ENCODE assay signal across 8 mouse cellular contexts in the genomic region with DNA sequence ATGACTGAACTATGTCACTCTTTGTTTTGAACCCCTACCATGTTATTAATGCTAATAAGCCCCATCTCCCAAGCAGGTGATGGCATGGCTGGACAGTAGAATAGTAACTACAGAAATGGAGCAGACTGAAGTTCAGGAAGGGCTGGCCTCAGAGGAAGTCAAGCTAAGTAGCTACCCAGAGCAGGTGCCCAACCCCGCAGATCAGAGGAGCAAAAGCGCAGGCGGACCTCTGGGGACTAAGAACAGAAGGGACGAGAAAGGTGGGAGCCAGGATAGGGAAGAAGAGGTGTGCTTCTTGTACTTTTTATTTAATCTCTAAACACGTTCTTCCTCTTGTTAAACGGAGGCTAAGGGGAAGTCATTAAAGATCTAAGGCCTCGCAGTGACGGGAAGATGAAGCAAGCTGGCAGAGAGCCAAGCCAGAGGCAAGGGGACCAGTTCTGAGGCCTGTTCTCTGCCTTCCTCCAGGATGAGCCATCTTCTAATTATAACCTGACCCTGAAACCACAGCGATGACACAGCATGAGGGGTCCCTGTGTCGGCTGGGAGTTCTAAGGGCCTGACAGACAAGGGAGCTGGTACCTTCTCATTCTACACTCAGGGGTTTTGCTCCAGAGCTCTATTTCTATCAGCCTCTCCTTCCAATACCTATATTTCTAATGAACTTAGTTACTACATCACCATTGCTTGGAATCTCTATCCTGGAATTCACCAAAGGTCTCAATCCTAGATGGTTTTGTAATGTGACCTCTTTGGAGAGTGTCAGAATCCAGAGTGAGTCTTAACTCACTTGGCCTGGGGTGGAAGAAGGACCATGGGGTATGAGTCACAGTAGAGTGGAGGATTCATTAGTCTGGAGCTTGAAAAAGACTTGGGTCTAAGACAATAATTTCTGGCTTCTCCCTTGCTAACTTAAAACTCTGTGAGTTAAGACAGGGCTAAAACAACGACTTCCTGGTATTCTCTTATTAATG.
DNase-seq lines count a peak whose midpoint lies in the region; ATAC-seq and TF ChIP-seq lines count a peak whose summit lies in the region.

No protein-coding gene starts in this region.

- DNase-seq in CD4-positive, CD25-positive, alpha-beta regulatory T cell, adult 2 months (ENCODE audit: low read depth, low spot score), result peak; percentile 2
- peak; percentile 51 for DNase-seq in liver
- DNase-seq in left cerebral cortex, postnatal 36 days (ENCODE audit: low spot score in 2 of 2), result no peak
- DNase-seq in hindbrain, embryonic 14.5 days (ENCODE audit: low spot score), result no peak

- no peak overlapping the region for H3K9ac ChIP-seq in liver, embryonic 12.5 days
- H3K9ac ChIP-seq in hindbrain, embryonic 14.5 days, result no peak overlapping the region

- ATAC-seq in CD4-positive, CD25-positive, alpha-beta regulatory T cell, adult 4 months, result no peak
- no peak for ATAC-seq in liver, embryonic 12.5 days
- ATAC-seq in megakaryocyte progenitor cell, adult 5-6 weeks (replicated peaks; ENCODE audit: poor library complexity), result peak; percentile 95
- ATAC-seq in hindbrain, embryonic 14.5 days (ENCODE audit: low FRiP score), result no peak

- H3K4me1 ChIP-seq in liver, embryonic 12.5 days, result no peaks in the 10 kb centered on the region
- H3K4me1 ChIP-seq in embryonic fibroblast, embryonic 13.5 days (ENCODE audit: control insufficient read depth, insufficient read depth, low read length), result peaks cover 5% of the 10 kb centered on the region; the same call in 1 of the 2 replicates
- H3K4me1 ChIP-seq in hindbrain, embryonic 14.5 days (replicated peaks; ENCODE audit: control insufficient read depth, insufficient read depth, low read length), result no peaks in the 10 kb centered on the region

- WGBS in liver, embryonic 12.5 days (ENCODE audit: insufficient replicate concordance), result 17% methylated on average over 11 of the region's 11 CpGs
- 77% methylated on average over 11 of the region's 11 CpGs for WGBS in hindbrain, embryonic 14.5 days

- intact Hi-C loops in left cerebral cortex, postnatal 36 days (cut with DNase I), result no loop called here

- no peak for TF ChIP-seq POLR2A in embryonic fibroblast, embryonic 13.5 days (IDR thresholded peaks at IDR 0.05; ENCODE audit: low read depth, low read length)

- H3K36me3 ChIP-seq in liver, embryonic 12.5 days, result no peaks in the 10 kb centered on the region
- H3K36me3 ChIP-seq in hindbrain, embryonic 14.5 days (replicated peaks; ENCODE audit: control insufficient read depth, insufficient read depth), result no peaks in the 10 kb centered on the region

- no peak overlapping the region for H3K27ac ChIP-seq in liver, embryonic 12.5 days
- peak overlapping the region; percentile 25; the same call in 1 of the 2 replicates for H3K27ac ChIP-seq in embryonic fibroblast, embryonic 13.5 days (ENCODE audit: insufficient read depth, low read length)
- H3K27ac ChIP-seq in hindbrain, embryonic 14.5 days, result no peak overlapping the region

- no peaks in the 10 kb centered on the region for H3K9me3 ChIP-seq in liver, embryonic 12.5 days (replicated peaks)
- no peaks in the 10 kb centered on the region for H3K9me3 ChIP-seq in hindbrain, embryonic 14.5 days (ENCODE audit: control insufficient read depth, low read length)

- no peak for TF ChIP-seq CTCF in embryonic fibroblast, embryonic 13.5 days (IDR thresholded peaks at IDR 0.05; ENCODE audit: borderline replicate concordance, insufficient read depth, low read length)

- no peak overlapping the region for H3K4me3 ChIP-seq in liver, embryonic 12.5 days
- no peak overlapping the region for H3K4me3 ChIP-seq in embryonic fibroblast, embryonic 13.5 days (ENCODE audit: insufficient read depth, low read length)
- H3K4me3 ChIP-seq in hindbrain, embryonic 14.5 days (replicated peaks; ENCODE audit: low read length), result no peak overlapping the region

- H3K4me2 ChIP-seq in liver, embryonic 12.5 days, result no peak overlapping the region
- no peak overlapping the region for H3K4me2 ChIP-seq in hindbrain, embryonic 14.5 days (replicated peaks)

- H3K27me3 ChIP-seq in liver, embryonic 12.5 days (replicated peaks), result no peaks in the 10 kb centered on the region
- H3K27me3 ChIP-seq in hindbrain, embryonic 14.5 days (ENCODE audit: control insufficient read depth, insufficient read depth, low read length), result no peaks in the 10 kb centered on the region

Comparison
In these comparisons a context has a peak if more than half of its experiments do, and no peak if none do; other contexts are left out.
1. DNase-seq: peak in CD4-positive, CD25-positive, alpha-beta regulatory T cell, adult 2 months (single experiment) and liver (single experiment); none in left cerebral cortex, postnatal 36 days (0 of 2) and hindbrain, embryonic 14.5 days (single experiment).